23 mouse cellular contexts compared by ENCODE assay signal in the genomic region with DNA sequence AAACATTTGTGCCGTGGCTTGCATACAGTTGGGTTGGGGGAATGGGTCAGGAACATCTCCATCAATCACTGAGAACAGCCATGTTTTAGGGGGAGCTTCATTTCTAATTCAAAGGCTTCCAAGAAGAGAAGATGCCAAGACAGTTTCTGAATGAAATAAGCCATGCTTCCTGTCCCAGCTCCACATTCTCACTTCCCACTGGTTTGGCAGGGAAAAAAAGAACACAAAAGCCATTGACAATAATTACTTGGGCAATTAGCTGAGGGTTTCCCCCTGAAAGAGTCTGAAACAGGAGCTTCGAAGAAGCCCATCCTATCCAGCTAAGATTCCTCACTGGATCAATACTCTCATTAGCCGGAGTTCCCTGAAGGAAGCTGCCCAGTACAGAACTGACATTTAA.
"Had no signal": no experiment of that assay in that cellular context is flagged by ENCODE, and none has a peak within 500 bp of the region (broad histone marks: within the 10 kb centered on the region; RNA-seq: fewer than 3 reads in every experiment).

No protein-coding gene starts in this region.

- H3K27ac ChIP-seq: kidney, postnatal 0 days; limb, embryonic 10.5 days; limb, embryonic 13.5 days; liver, embryonic 12.5 days; liver, embryonic 15.5 days; midbrain, embryonic 12.5 days; midbrain, embryonic 15.5 days; neural tube, embryonic 13.5 days; stomach, postnatal 0 days had no signal

- H3K9me3 ChIP-seq: limb, embryonic 10.5 days; limb, embryonic 13.5 days; liver, embryonic 12.5 days; liver, embryonic 15.5 days; midbrain, embryonic 12.5 days; midbrain, embryonic 15.5 days; neural tube, embryonic 13.5 days had no signal

- H3K36me3 ChIP-seq: limb, embryonic 10.5 days; limb, embryonic 13.5 days; liver, embryonic 12.5 days; liver, embryonic 15.5 days; midbrain, embryonic 12.5 days; midbrain, embryonic 15.5 days; neural tube, embryonic 13.5 days had no signal

- H3K4me1 ChIP-seq: liver, embryonic 12.5 days; liver, embryonic 15.5 days; midbrain, embryonic 12.5 days; neural tube, embryonic 13.5 days had no signal

- DNase-seq: kidney, postnatal 25 days; layer of hippocampus, adult 9-11 months; liver; lung, adult 2 months; lung, postnatal 14 days; lung, postnatal 4 days; right cerebral cortex, adult 18-20 months; right cerebral cortex, postnatal 14 days; right cerebral cortex, postnatal 4 days; thymus, adult 2 months; thymus, postnatal 14 days; thymus, postnatal 4 days had no signal

- H3K9ac ChIP-seq: limb, embryonic 13.5 days; liver, embryonic 12.5 days; liver, embryonic 15.5 days; midbrain, embryonic 12.5 days; midbrain, embryonic 15.5 days; neural tube, embryonic 13.5 days had no signal

- H3K27me3 ChIP-seq: limb, embryonic 13.5 days; liver, embryonic 12.5 days; liver, embryonic 15.5 days; midbrain, embryonic 12.5 days; midbrain, embryonic 15.5 days; neural tube, embryonic 13.5 days had no signal

- ATAC-seq: liver, embryonic 12.5 days; midbrain, embryonic 15.5 days had no signal

- H3K4me2 ChIP-seq: limb, embryonic 13.5 days; liver, embryonic 12.5 days; liver, embryonic 15.5 days; midbrain, embryonic 12.5 days; midbrain, embryonic 15.5 days; neural tube, embryonic 13.5 days had no signal

- H3K4me3 ChIP-seq: layer of hippocampus, adult 2 months; limb, embryonic 10.5 days; limb, embryonic 13.5 days; liver, embryonic 12.5 days; liver, embryonic 15.5 days; midbrain, embryonic 12.5 days; midbrain, embryonic 15.5 days; myocyte; neural tube, embryonic 13.5 days had no signal
